Mouse (Mus musculus) right cerebral cortex, postnatal 36 days (tissue): ENCODE results near the gene Bche.
A peak's percentile ranks its signal among the peaks of the same experiment; 100 is the strongest.

Experiments
- DNase-seq, 2 experiments: peaks; one replicate each; pipeline ENCODE4 v3.0.0; 2022; ENCODE audit warnings: low spot score in 2 of 2, mixed read lengths in 1 of 2

Bche gene

DNA sequence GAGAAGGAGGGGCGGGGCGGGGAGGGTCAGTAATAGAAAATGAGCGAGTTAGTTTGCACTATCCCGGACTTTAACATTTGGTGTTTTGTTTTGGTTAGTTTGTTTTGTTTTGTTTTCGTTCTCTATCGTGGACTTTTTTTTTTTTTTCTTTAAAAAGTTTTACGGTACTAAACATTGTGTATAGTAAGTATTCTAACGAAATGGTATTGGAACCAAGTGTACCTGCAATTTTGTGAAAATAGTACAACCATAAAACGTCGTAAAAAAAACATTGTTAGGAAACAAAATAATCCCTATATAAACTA, at the start of gene Bche:
Gene Bche (minus strand): TSS at position 6 of the 305 bp plus-strand sequence.
- DNase-seq, result no peak

DNA sequence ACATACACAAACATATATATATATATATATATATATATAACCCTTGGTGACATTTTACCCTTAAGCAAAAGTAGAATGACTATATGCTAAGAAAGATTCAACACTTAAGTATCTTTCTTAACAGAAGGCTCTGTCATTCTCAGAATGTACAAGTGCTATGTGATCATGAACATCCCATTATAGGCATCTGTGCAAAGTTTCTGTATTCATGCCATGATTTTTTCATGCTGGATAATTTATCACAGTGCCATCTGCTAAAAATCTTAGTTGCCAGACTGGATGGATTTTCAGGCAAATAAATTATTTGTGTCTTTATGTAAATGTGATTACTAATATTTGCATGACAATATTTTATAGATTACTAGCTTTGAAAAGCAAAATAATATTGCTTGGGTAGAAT, 33.8 kb upstream of the Bche start:
- no peak for DNase-seq

DNA sequence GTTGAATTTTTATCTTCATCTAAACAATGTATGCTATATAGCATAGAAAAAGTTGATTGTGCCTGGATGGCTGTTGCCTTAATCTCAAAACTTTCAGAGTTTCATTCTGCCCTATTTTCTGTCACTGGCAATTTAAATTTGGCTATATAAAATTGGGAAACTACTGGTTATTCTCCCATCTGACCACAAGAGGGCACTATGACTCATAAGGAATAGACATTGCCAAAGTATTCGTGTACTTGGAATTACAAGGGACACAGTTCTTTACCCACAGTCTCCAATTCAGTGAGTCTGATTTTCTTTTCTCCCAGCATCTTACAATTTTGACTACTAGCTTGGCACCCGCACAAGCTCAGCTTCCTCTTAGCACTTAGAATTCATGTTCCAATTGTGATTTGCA, 23.5 kb upstream of the Bche start:
- no peak for DNase-seq

- DNase-seq, result no peak
Observed at GRCm38 (mm10) chr3:73729511-73729910, 21.3 kb upstream of the Bche start.

DNA sequence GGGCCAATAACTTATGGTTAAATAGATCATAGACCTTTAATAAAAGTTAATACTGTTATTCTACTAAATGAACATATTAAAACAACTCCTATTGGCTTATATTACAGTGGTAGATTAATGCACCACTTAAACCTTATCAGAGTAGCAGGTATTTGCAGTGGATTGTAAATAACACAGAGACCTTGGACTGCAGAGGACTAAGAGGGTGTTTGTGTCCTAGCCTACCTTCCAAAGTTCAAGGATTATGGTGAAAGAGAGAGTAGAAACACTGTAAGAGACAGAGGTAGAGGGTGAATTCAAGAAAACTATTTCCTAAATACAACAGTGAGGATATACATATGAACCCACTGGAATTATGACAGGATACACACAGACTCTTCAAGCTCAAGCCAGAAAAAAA, 17.5 kb upstream of the Bche start:
- no peak for DNase-seq

- DNase-seq, result no peak
Observed at GRCm38 (mm10) chr3:73724869-73725268, 16.7 kb upstream of the Bche start.

- DNase-seq, result no peak
Observed at GRCm38 (mm10) chr3:73717610-73718284, 9.5 kb upstream of the Bche start.

DNA sequence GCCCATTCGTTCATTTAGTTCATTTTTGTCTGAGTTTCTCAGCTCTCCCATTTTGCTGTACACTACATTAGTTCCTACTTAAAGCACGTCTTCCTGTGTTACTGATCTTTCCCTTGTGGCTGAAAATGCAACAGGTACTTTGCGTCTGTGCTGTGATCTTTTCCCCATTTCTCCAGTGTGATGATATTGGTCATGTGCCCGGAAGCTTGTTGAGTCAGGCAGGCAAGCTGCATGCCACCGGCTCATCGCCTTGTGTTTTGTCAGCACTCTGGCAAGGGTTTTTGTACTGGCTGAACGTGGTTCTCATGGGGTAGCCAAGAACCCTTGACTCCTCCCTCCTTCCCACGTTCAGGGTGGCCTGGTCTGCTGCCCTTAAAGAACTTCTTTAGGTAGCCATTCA, 1.7 kb upstream of the Bche start:
- no peak for DNase-seq

- DNase-seq, result peak in 1 of 2 experiments; percentile 11
Observed at GRCm38 (mm10) chr3:73707461-73708409, 480 bp downstream of the Bche start.

GRCm38 (mm10) chr3:73706544-73706943, 1.7 kb downstream of the Bche start:
- DNase-seq, result no peak

GRCm38 (mm10) chr3:73698889-73699288, 9.3 kb downstream of the Bche start:
- peak in 1 of 2 experiments; percentile 14 for DNase-seq

GRCm38 (mm10) chr3:73673333-73673732, 34.9 kb downstream of the Bche start:
- DNase-seq, result no peak

GRCm38 (mm10) chr3:73668172-73668571, 40.0 kb downstream of the Bche start:
- no peak for DNase-seq

DNA sequence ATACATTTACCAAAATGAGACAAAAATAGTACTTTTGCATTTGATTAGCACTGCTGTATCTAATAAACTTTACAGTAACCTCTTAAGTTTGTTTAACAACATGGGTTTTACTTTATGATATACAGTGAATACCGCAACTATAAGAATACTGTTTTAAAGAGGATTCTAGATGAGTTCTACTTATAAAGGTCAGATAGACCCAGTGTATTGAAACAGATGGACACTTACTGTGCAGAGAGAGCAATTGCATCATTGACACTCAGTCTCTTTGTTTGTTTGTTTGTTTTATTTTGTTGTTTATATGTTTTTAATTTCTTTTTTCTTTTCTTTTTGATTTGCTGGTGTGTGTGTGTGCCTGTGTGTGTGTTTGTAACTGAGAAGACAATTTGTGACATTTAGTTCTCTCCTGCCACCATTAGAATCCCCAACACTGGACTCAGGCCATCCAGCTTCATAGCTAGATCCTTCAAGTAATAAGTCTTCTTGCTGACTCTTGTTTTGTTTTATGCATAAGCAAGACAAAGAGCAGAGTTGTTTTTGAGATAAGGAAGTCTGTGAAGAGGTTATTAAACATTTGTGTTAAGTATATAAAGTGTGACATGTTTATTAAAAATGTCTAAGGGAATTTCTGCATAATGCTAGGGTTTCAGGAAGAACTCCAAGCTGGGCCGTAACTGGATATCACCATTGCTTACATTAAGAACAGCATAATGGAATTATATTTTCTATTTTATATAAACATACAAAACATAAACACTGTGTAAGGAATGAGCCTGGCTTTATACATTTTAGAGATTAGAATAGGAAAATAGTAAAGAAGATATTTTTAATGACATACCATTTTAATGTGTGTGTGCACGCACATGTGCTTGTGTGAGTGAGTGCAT, 40.7 kb downstream of the Bche start:
- DNase-seq, result no peak

- no peak for DNase-seq
Observed at GRCm38 (mm10) chr3:73650281-73650680, 57.9 kb downstream of the Bche start.

- no peak for DNase-seq
Observed at GRCm38 (mm10) chr3:73647064-73647463, 61.2 kb downstream of the Bche start.

DNA sequence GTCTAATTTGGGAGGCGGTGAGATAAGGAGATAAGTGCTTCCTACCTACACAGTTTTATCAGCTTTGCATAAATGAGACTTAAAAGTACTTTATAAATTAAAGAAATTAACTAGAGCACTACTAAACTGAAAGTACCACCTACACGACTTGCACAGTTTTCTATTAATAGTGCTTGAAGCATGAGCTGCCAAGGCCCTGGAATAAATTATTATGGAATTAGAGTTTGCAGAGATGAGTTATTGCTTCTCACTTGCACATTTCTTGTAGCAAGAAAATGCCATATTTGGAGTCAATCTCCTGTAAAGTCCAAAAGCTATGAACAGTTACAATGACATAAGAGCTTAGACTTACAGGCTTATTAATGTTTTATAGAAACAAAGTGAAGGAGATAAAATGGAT, 96.8 kb downstream of the Bche start:
- peak in 1 of 2 experiments; percentile 12 for DNase-seq

DNA sequence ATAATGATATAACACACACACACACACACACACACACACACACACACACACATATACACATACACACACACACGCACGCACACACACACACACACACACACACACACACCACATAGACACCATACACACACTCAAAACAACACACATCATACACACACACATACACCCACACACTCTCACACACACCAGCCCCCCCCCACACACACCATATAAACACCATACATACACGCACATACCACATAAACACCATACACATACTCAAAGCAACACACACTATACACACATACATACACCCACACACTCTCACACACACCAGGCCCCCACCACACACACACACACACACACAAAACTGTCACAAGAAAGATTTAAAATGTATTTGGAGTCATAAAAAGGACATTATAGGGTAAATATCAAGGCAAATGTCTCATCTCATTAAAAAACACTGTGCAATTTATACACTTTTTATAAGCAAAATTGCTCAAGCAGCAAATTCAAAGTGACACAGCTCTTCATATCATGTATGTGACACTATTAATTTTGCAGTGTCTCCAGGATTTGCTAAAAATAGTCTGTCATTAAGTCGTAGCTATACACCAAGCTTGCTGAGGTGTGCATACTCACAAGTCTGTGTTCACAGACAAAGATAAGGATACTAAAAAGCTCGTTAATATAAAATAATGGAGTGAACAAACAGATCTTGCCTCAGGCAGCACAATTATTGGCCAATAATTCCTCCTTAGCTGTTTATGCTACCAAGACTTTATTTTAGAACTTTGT, 116.3 kb downstream of the Bche start:
- no peak for DNase-seq
